Mouse (Mus musculus): Measurements from ENCODE around the gene Tle6. TPM values are rescaled to one million over a fixed set of nuclear protein-coding genes. Genes with fewer than 3 reads are reported as not detected.

Gene Tle6
- polyA plus RNA-seq, 1 experiment, result 14.3 TPM

DNA sequence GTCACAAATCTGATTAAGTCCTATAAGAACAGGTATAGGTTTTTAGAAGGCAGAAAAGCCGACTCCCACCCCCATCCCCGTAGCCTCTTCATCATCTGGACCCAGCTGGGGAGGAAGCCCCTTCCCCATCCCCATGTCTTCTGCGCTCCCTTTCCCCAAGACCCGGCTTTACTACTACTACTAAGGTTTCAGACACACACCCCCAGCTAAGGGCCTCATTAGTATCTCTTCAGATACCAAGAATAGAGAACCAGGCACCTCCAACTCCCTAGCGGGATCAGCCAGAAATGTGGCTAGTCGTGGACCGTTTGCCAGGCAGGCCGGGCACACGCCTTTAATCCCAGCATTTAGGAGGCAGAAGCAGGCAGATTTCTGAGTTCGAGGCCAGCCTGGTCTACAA, 777 bp downstream of the Tle6 start:
- DNase-seq (ENCODE audit: low read depth in 1 of 2, low spot score in 2 of 2), result no peak
- TF ChIP-seq POLR2A (IDR thresholded peaks at IDR 0.05; ENCODE audit: low read depth, low read length) (no peak), CTCF (IDR thresholded peaks at IDR 0.05; ENCODE audit: extremely low read depth, insufficient read depth, insufficient read length, insufficient replicate concordance) (no peak)
- no peak overlapping the region for H3K27ac ChIP-seq (ENCODE audit: insufficient read depth, low read length)
- H3K4me3 ChIP-seq (ENCODE audit: extremely low read depth, insufficient read depth, insufficient read length), result no peak overlapping the region
- WGBS, result 51% methylated on average over 10 of the region's 10 CpGs
- H3K4me1 ChIP-seq (ENCODE audit: control insufficient read depth, insufficient read depth, insufficient read length), result peaks cover 31% of the 10 kb centered on the region
- peaks cover 7% of the 10 kb centered on the region; the same call in 1 of the 2 replicates for H3K27me3 ChIP-seq (ENCODE audit: control insufficient read depth, insufficient read depth, low read length)
- H3K36me3 ChIP-seq (ENCODE audit: control insufficient read depth, insufficient read depth, low read length), result no peaks in the 10 kb centered on the region

DNA sequence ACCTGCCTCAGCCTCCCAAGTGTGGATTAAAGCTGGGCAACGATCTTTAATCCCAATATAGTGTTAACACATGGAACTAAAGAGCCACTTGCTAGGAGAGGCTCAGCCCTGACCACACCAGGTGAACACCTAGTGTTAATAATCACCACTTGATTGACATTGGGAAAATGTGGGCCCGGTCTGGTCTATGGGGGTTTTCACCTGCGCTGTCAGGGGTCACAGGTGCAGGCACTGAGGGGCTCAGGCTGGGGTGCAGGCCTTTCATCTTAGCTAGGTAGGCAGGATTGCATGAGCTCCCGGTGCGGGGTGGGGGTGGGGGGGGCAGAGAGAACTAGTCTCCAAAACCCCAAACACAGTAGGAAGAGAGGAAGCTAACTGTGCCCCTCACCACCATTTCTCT, 1.2 kb downstream of the Tle6 start:
- no peak for TF ChIP-seq POLR2A (IDR thresholded peaks at IDR 0.05; ENCODE audit: low read depth, low read length)
- TF ChIP-seq CTCF (IDR thresholded peaks at IDR 0.05; ENCODE audit: extremely low read depth, insufficient read depth, insufficient read length, insufficient replicate concordance), result no peak
- Histone ChIP-seq H3K27ac (ENCODE audit: insufficient read depth, low read length) (no peak overlapping the region), H3K4me3 (ENCODE audit: extremely low read depth, insufficient read depth, insufficient read length) (no peak overlapping the region), H3K4me1 (ENCODE audit: control insufficient read depth, insufficient read depth, insufficient read length) (peaks cover 29% of the 10 kb centered on the region), H3K36me3 (ENCODE audit: control insufficient read depth, insufficient read depth, low read length) (no peaks in the 10 kb centered on the region), H3K27me3 (ENCODE audit: control insufficient read depth, insufficient read depth, low read length) (peaks cover 7% of the 10 kb centered on the region; the same call in 1 of the 2 replicates)
- 59% methylated on average over 5 of the region's 5 CpGs for WGBS
- no peak for DNase-seq (ENCODE audit: low read depth in 1 of 2, low spot score in 2 of 2)

GRCm38 (mm10) chr10:81598871-81599270, 2.0 kb downstream of the Tle6 start:
- TF ChIP-seq CTCF (IDR thresholded peaks at IDR 0.05; ENCODE audit: extremely low read depth, insufficient read depth, insufficient read length, insufficient replicate concordance) (no peak), POLR2A (IDR thresholded peaks at IDR 0.05; ENCODE audit: low read depth, low read length) (no peak)
- 58% methylated on average over 6 of the region's 6 CpGs for WGBS
- H3K27me3 ChIP-seq (ENCODE audit: control insufficient read depth, insufficient read depth, low read length), result peaks cover 7% of the 10 kb centered on the region; the same call in 1 of the 2 replicates

GRCm38 (mm10) chr10:81598342-81598741, 2.5 kb downstream of the Tle6 start:
- no peaks in the 10 kb centered on the region for H3K36me3 ChIP-seq (ENCODE audit: control insufficient read depth, insufficient read depth, low read length)
- H3K4me1 ChIP-seq (ENCODE audit: control insufficient read depth, insufficient read depth, insufficient read length), result peaks cover 26% of the 10 kb centered on the region
- H3K27me3 ChIP-seq (ENCODE audit: control insufficient read depth, insufficient read depth, low read length), result peaks cover 7% of the 10 kb centered on the region; the same call in 1 of the 2 replicates
- TF ChIP-seq CTCF (IDR thresholded peaks at IDR 0.05; ENCODE audit: extremely low read depth, insufficient read depth, insufficient read length, insufficient replicate concordance) (no peak), POLR2A (IDR thresholded peaks at IDR 0.05; ENCODE audit: low read depth, low read length) (no peak)
- 46% methylated on average over 3 of the region's 3 CpGs for WGBS
- H3K4me3 ChIP-seq (ENCODE audit: extremely low read depth, insufficient read depth, insufficient read length), result no peak overlapping the region
- no peak overlapping the region for H3K27ac ChIP-seq (ENCODE audit: insufficient read depth, low read length)
- no peak for DNase-seq (ENCODE audit: low read depth in 1 of 2, low spot score in 2 of 2)

More at GRCm38 (mm10) chr10:81598871-81599270, 2.0 kb downstream of the Tle6 start:
- Histone ChIP-seq H3K36me3 (ENCODE audit: control insufficient read depth, insufficient read depth, low read length) (no peaks in the 10 kb centered on the region), H3K4me3 (ENCODE audit: extremely low read depth, insufficient read depth, insufficient read length) (no peak overlapping the region), H3K27ac (ENCODE audit: insufficient read depth, low read length) (no peak overlapping the region), H3K4me1 (ENCODE audit: control insufficient read depth, insufficient read depth, insufficient read length) (peaks cover 26% of the 10 kb centered on the region)
- DNase-seq (ENCODE audit: low read depth in 1 of 2, low spot score in 2 of 2), result no peak

DNA sequence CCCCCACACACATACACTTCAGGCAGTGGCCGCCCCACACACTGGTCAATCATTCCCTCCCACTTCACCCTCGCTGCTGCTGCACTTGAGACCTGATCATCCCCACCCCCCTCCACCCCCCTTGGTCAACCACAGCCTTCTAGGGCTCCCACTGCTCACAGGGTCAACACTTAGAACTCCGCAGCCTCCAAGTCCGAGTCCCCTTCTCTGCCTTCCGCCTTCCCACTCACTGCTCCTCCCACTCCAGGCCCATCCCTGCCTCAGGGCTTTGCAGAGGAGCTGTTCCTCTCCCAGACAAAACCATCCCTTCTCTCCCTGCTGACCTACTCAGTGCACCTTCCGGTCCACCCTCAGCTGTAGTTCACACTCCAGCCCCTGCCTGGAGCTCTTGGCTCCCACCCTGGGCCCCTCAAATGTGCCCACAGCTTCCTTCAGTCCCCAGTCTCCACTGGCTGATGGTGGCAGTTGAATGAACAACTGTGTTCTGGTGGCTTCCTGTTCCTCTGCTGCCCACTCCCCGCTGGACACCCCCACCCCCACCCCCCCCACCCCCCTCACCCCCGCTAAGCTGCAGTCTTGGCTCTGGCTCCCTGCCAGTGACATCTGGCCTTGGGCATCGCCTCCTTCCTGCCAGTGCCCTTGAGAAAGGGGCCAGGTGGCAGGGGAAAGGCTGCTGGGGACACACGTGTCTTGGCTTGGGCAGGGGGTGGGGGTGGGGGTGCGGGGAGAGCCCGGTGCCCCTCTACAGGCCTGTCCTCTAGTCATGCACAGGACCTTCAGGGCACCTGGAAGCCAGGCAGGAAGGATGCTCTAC, 3.5 kb downstream of the Tle6 start:
- TF ChIP-seq CTCF (IDR thresholded peaks at IDR 0.05; ENCODE audit: extremely low read depth, insufficient read depth, insufficient read length, insufficient replicate concordance) (no peak), POLR2A (IDR thresholded peaks at IDR 0.05; ENCODE audit: low read depth, low read length) (no peak)
- WGBS, result 5% methylated on average over 12 of the region's 12 CpGs
- peaks cover 7% of the 10 kb centered on the region; the same call in 1 of the 2 replicates for H3K27me3 ChIP-seq (ENCODE audit: control insufficient read depth, insufficient read depth, low read length)

DNA sequence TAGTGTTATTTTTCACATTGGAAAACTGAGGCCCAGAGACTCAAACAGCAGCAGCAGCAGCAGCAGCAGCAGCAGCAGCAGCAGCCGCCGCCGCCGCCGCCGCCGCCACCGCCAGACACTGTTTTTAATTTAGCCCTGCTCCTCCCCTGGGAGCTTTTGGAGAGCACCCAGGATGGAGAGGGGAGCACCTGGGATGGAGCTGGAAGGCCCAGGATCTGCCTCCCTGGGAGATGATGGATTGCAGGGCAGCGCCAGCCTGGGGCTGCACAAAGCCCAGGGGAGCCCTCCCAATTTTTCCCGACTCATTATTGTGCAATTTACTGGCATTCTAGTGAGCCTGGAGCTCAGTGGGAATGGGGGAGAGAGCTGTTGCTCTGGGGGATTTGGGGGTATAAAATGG, 4.3 kb downstream of the Tle6 start:
- peaks cover 7% of the 10 kb centered on the region; the same call in 1 of the 2 replicates for H3K27me3 ChIP-seq (ENCODE audit: control insufficient read depth, insufficient read depth, low read length)
- no peak overlapping the region for H3K27ac ChIP-seq (ENCODE audit: insufficient read depth, low read length)
- TF ChIP-seq CTCF (IDR thresholded peaks at IDR 0.05; ENCODE audit: extremely low read depth, insufficient read depth, insufficient read length, insufficient replicate concordance) (no peak), POLR2A (IDR thresholded peaks at IDR 0.05; ENCODE audit: low read depth, low read length) (no peak)
- H3K4me1 ChIP-seq (ENCODE audit: control insufficient read depth, insufficient read depth, insufficient read length), result peaks cover 19% of the 10 kb centered on the region
- no peak for DNase-seq (ENCODE audit: low read depth in 1 of 2, low spot score in 2 of 2)
- 12% methylated on average over 10 of the region's 10 CpGs for WGBS
- H3K36me3 ChIP-seq (ENCODE audit: control insufficient read depth, insufficient read depth, low read length), result no peaks in the 10 kb centered on the region
- no peak overlapping the region for H3K4me3 ChIP-seq (ENCODE audit: extremely low read depth, insufficient read depth, insufficient read length)

More for the DNA sequence above, 3.5 kb downstream of the Tle6 start:
- Histone ChIP-seq H3K27ac (ENCODE audit: insufficient read depth, low read length) (no peak overlapping the region), H3K4me1 (ENCODE audit: control insufficient read depth, insufficient read depth, insufficient read length) (peaks cover 21% of the 10 kb centered on the region), H3K4me3 (ENCODE audit: extremely low read depth, insufficient read depth, insufficient read length) (no peak overlapping the region), H3K36me3 (ENCODE audit: control insufficient read depth, insufficient read depth, low read length) (no peaks in the 10 kb centered on the region)
- no peak for DNase-seq (ENCODE audit: low read depth in 1 of 2, low spot score in 2 of 2)

- Histone ChIP-seq H3K27ac (ENCODE audit: insufficient read depth, low read length) (no peak overlapping the region), H3K4me3 (ENCODE audit: extremely low read depth, insufficient read depth, insufficient read length) (no peak overlapping the region), H3K27me3 (ENCODE audit: control insufficient read depth, insufficient read depth, low read length) (peaks cover 7% of the 10 kb centered on the region; the same call in 1 of the 2 replicates), H3K4me1 (ENCODE audit: control insufficient read depth, insufficient read depth, insufficient read length) (peaks cover 12% of the 10 kb centered on the region; the same call in 1 of the 2 replicates), H3K36me3 (ENCODE audit: control insufficient read depth, insufficient read depth, low read length) (no peaks in the 10 kb centered on the region)
- TF ChIP-seq POLR2A (IDR thresholded peaks at IDR 0.05; ENCODE audit: low read depth, low read length), result no peak
- TF ChIP-seq CTCF (IDR thresholded peaks at IDR 0.05; ENCODE audit: extremely low read depth, insufficient read depth, insufficient read length, insufficient replicate concordance), result no peak
- WGBS, result 80% methylated on average over 5 of the region's 5 CpGs
- no peak for DNase-seq (ENCODE audit: low read depth in 1 of 2, low spot score in 2 of 2)
These were observed 5.3 kb downstream of the Tle6 start for GRCm38 (mm10) chr10:81595599-81595998.
